Mouse (Mus musculus) embryonic facial prominence, embryonic 14.5 days (tissue): Measurements from ENCODE around the gene Lrrc75b. TPM values are rescaled to one million over a fixed set of nuclear protein-coding genes. Genes with fewer than 3 reads are reported as not detected.

Experiments used
- ATAC-seq: fragments of 200-750 bp; cut with Nextera tagmentation; 2 replicates; pipeline ENCODE4 v1.8.0; 2017; ENCODE audit warnings: low read depth, moderate number of reproducible peaks, moderate TSS enrichment
- DNase-seq: peaks from one replicate; pipeline ENCODE4 v3.0.0-alpha.2; 2015; ENCODE audit warnings: low spot score
- H3K27ac ChIP-seq: fragments of 300-500 bp; sonication (generic); replicated peaks from 2 replicates; pipeline ENCODE4 v1.5.1; 2014; ENCODE audit warnings: low read depth, mild to moderate bottlenecking, low read length, moderate library complexity
- H3K27me3 ChIP-seq: fragments of 300-500 bp; sonication (generic); replicated peaks from 2 replicates; pipeline ENCODE4 v1.6.1; 2014; ENCODE audit warnings: low read length; ENCODE audit not compliant: control insufficient read depth, insufficient read depth
- H3K36me3 ChIP-seq: fragments of 300-500 bp; sonication (generic); 2 replicates; pipeline ENCODE4 v1.6.1; 2014; ENCODE audit warnings: low read length, mixed read lengths; ENCODE audit not compliant: control insufficient read depth, insufficient read depth
- H3K4me1 ChIP-seq: fragments of 300-500 bp; sonication (generic); 2 replicates; pipeline ENCODE4 v1.6.1; 2014; ENCODE audit warnings: antibody characterized with exemption, low read length; ENCODE audit not compliant: control insufficient read depth, insufficient read depth
- H3K4me2 ChIP-seq: fragments of 300-500 bp; sonication (generic); 2 replicates; pipeline ENCODE4 v1.6.1; 2014; ENCODE audit warnings: low read depth, mild to moderate bottlenecking, low read length, moderate library complexity, mixed read lengths
- H3K4me3 ChIP-seq: fragments of 300-500 bp; sonication (generic); 2 replicates; pipeline ENCODE4 v1.5.1; 2014; ENCODE audit warnings: low read depth, mild to moderate bottlenecking, low read length
- H3K9ac ChIP-seq: fragments of 300-500 bp; sonication (generic); 2 replicates; pipeline ENCODE4 v1.6.1; 2014; ENCODE audit warnings: low read depth, mild to moderate bottlenecking, low read length, moderate library complexity, mixed read lengths
- H3K9me3 ChIP-seq: fragments of 300-500 bp; sonication (generic); 2 replicates; pipeline ENCODE4 v1.6.1; 2016; ENCODE audit warnings: low read length; ENCODE audit not compliant: control insufficient read depth
- WGBS: fragments of 180-500 bp; shearing (Covaris S2); extraction: QIAGEN DNeasy Blood & Tissue Kit; methylation state at CpG from one replicate; pipeline ENCODE4 v1.1.7; 2014; 5-methylcytosine and 5-hydroxymethylcytosine counted together
- polyA plus RNA-seq: library from polyadenylated mRNA; unstranded; fragments of >200 nt; fragmentation: Nextera tagmentation; extraction: Ambion mirVana; gene quantifications from 2 replicates; pipeline ENCODE4 v1.2.1, GENCODE M21; 2014

Lrrc75b gene
- 5.7 and 7.9 TPM in 2 replicates for polyA plus RNA-seq

GRCm38 (mm10) chr10:75559676-75560548 lies at the start of gene Lrrc75b:
Lrrc75b (minus strand) TSS chr10:75560330.
- WGBS = 1% methylated on average over 49 of the region's 75 CpGs
- H3K4me1 ChIP-seq = peaks cover 33% of the 10 kb centered on the region
- ATAC-seq (peak; percentile 41), DNase-seq (no peak)
- no peaks in the 10 kb centered on the region for H3K36me3 ChIP-seq
- H3K9me3 ChIP-seq = no peaks in the 10 kb centered on the region
- H3K27me3 ChIP-seq = peaks cover 20% of the 10 kb centered on the region
- peak within 1 kb of the TSS; percentile 55 for H3K27ac ChIP-seq
- H3K4me2 ChIP-seq = peak within 1 kb of the TSS; percentile 97
- H3K9ac ChIP-seq = peak within 1 kb of the TSS; percentile 76
- peak within 1 kb of the TSS; percentile 63 for H3K4me3 ChIP-seq

GRCm38 (mm10) chr10:75608975-75609374 lies 48.8 kb upstream of the Lrrc75b start:
- no peak for ATAC-seq
- H3K36me3 ChIP-seq = no peaks in the 10 kb centered on the region
- WGBS = 94% methylated on average over 11 of the region's 11 CpGs

GRCm38 (mm10) chr10:75607253-75607652 lies 47.1 kb upstream of the Lrrc75b start:
- Histone ChIP-seq H3K27me3 (no peaks in the 10 kb centered on the region), H3K4me1 (no peaks in the 10 kb centered on the region), H3K4me3 (no peak overlapping the region), H3K9me3 (no peaks in the 10 kb centered on the region), H3K36me3 (no peaks in the 10 kb centered on the region), H3K9ac (no peak overlapping the region), H3K27ac (no peak overlapping the region), H3K4me2 (no peak overlapping the region)
- 81% methylated on average over 4 of the region's 4 CpGs for WGBS
- ATAC-seq (no peak), DNase-seq (no peak)

More at GRCm38 (mm10) chr10:75608975-75609374, 48.8 kb upstream of the Lrrc75b start:
- Histone ChIP-seq H3K4me3 (no peak overlapping the region), H3K27me3 (no peaks in the 10 kb centered on the region), H3K9me3 (no peaks in the 10 kb centered on the region), H3K9ac (no peak overlapping the region), H3K4me2 (no peak overlapping the region), H3K4me1 (no peaks in the 10 kb centered on the region), H3K27ac (no peak overlapping the region)
- no peak for DNase-seq

- Histone ChIP-seq H3K36me3 (no peaks in the 10 kb centered on the region), H3K9me3 (no peaks in the 10 kb centered on the region), H3K27ac (no peak overlapping the region), H3K27me3 (no peaks in the 10 kb centered on the region), H3K9ac (no peak overlapping the region), H3K4me3 (no peak overlapping the region), H3K4me2 (no peak overlapping the region), H3K4me1 (no peaks in the 10 kb centered on the region)
- 43% methylated on average over 11 of the region's 11 CpGs for WGBS
- no peak for ATAC-seq
- DNase-seq = no peak
Observed at GRCm38 (mm10) chr10:75605162-75605846, 45.2 kb upstream of the Lrrc75b start.

- no peaks in the 10 kb centered on the region for H3K36me3 ChIP-seq
- DNase-seq (no peak), ATAC-seq (no peak)
- 80% methylated on average over 7 of the region's 7 CpGs for WGBS
- H3K4me3 ChIP-seq = no peak overlapping the region
- no peak overlapping the region for H3K4me2 ChIP-seq
- H3K9ac ChIP-seq = no peak overlapping the region
- no peak overlapping the region for H3K27ac ChIP-seq
- peaks cover 8% of the 10 kb centered on the region; the same call in 1 of the 2 replicates for H3K9me3 ChIP-seq
- H3K4me1 ChIP-seq = no peaks in the 10 kb centered on the region
- H3K27me3 ChIP-seq = no peaks in the 10 kb centered on the region
Observed at GRCm38 (mm10) chr10:75600189-75600730, 40.1 kb upstream of the Lrrc75b start.

GRCm38 (mm10) chr10:75595981-75596380 lies 35.9 kb upstream of the Lrrc75b start:
- WGBS = 74% methylated on average over 8 of the region's 8 CpGs
- no peaks in the 10 kb centered on the region for H3K36me3 ChIP-seq
- peaks cover 8% of the 10 kb centered on the region; the same call in 1 of the 2 replicates for H3K9me3 ChIP-seq
- H3K27me3 ChIP-seq = no peaks in the 10 kb centered on the region
- peak; percentile 50 for DNase-seq
- no peak overlapping the region for H3K4me3 ChIP-seq
- H3K4me2 ChIP-seq = no peak overlapping the region
- no peak overlapping the region for H3K27ac ChIP-seq
- no peak for ATAC-seq
- no peak overlapping the region for H3K9ac ChIP-seq
- no peaks in the 10 kb centered on the region for H3K4me1 ChIP-seq

GRCm38 (mm10) chr10:75592585-75592984 lies 32.5 kb upstream of the Lrrc75b start:
- Histone ChIP-seq H3K27me3 (no peaks in the 10 kb centered on the region), H3K27ac (no peak overlapping the region), H3K9me3 (0 out of 2 replicates have a peak, but pooled peaks cover 4% of the 10 kb centered on the region), H3K4me1 (peaks cover 13% of the 10 kb centered on the region), H3K36me3 (no peaks in the 10 kb centered on the region), H3K4me3 (no peak overlapping the region), H3K4me2 (no peak overlapping the region), H3K9ac (no peak overlapping the region)
- DNase-seq (no peak), ATAC-seq (no peak)
- WGBS = 74% methylated on average over 7 of the region's 7 CpGs

GRCm38 (mm10) chr10:75591211-75591894 lies 31.2 kb upstream of the Lrrc75b start:
- H3K36me3 ChIP-seq = no peaks in the 10 kb centered on the region
- DNase-seq (peak; percentile 56), ATAC-seq (no peak)
- no peaks in the 10 kb centered on the region for H3K9me3 ChIP-seq
- 73% methylated on average over 12 of the region's 12 CpGs for WGBS
- H3K4me1 ChIP-seq = peaks cover 13% of the 10 kb centered on the region
- H3K9ac ChIP-seq = no peak overlapping the region
- H3K27ac ChIP-seq = no peak overlapping the region
- H3K4me2 ChIP-seq = no peak overlapping the region
- no peak overlapping the region for H3K4me3 ChIP-seq
- H3K27me3 ChIP-seq = no peaks in the 10 kb centered on the region
